Mouse (Mus musculus): Measurements from ENCODE around the gene Cfap45.

DNA sequence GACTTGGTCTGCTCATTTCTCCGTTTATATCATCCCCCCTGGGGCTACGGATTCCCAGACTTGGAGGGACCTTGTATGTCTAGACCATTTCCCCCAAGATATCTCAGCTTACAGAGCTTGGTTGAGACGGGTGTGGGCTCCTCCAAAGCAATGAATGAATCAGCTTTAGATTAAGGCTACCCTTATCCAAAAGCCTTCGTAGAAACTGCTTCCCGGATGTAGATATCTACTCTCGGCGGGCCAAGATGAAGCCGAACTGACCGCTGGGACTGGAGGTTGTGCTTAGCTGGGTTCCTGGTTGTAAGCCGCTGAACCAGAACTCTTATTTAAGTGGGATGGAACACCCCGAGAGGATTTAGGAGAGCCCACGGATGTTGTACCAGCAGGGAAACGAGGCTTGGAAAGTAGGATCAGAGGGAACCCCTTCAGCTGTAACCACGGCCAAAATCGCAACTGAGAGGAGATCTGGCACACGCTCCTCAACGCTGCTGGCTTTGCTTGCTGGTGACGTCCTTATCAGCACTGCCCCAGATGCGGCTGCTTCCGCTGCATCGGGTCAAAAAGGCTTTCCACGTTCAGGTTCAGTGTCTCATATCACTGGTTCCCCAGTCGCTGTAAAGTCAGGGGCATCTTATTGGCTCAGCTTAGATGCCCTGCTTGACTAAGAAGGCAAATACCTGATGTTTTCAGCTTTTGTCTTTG lies 5.9 kb downstream of the Cfap45 start:
- no peak for TF ChIP-seq MAX (IDR thresholded peaks at IDR 0.05; ENCODE audit: low read depth)
- no peak for TF ChIP-seq POLR2A (IDR thresholded peaks at IDR 0.05; ENCODE audit: insufficient read length, low read depth)
- no peak for TF ChIP-seq CEBPB (IDR thresholded peaks at IDR 0.05; ENCODE audit: insufficient read depth, poor library complexity, severe bottlenecking)
- TF ChIP-seq MYOD1 (IDR thresholded peaks at IDR 0.05; ENCODE audit: control insufficient read depth in 1 of 3, insufficient read length in 2 of 3, low read depth in 2 of 3) = no peak
- TF ChIP-seq TCF12 (IDR thresholded peaks at IDR 0.05; ENCODE audit: insufficient read depth, poor library complexity, severe bottlenecking) = no peak

All from myocyte (in vitro differentiated cells).